Mouse (Mus musculus): Measurements from ENCODE around the gene Adprm. TPM values are rescaled to one million over a fixed set of nuclear protein-coding genes. Genes with fewer than 3 reads are reported as not detected.

Adprm gene
- polyA plus RNA-seq, 1 experiment from 2014 or later = 38.0 TPM

GRCm38 (mm10) chr11:67075036-67075435 is 22.6 kb upstream of the Adprm start:
- no peaks in the 10 kb centered on the region for H3K27me3 ChIP-seq
- no peak overlapping the region for H3K9ac ChIP-seq
- WGBS = 21% methylated on average over 3 of the region's 3 CpGs
- H3K36me3 ChIP-seq = no peaks in the 10 kb centered on the region
- ATAC-seq (ENCODE audit: low read depth) = no peak
- no peak overlapping the region for H3K4me2 ChIP-seq
- H3K27ac ChIP-seq (replicated peaks) = no peak overlapping the region
- no peaks in the 10 kb centered on the region for H3K9me3 ChIP-seq
- H3K4me3 ChIP-seq = no peak overlapping the region
- peaks cover 10% of the 10 kb centered on the region for H3K4me1 ChIP-seq (replicated peaks)

- Histone ChIP-seq H3K9me3 (no peaks in the 10 kb centered on the region), H3K4me3 (no peak overlapping the region), H3K9ac (no peak overlapping the region), H3K27ac (replicated peaks) (no peak overlapping the region), H3K36me3 (no peaks in the 10 kb centered on the region), H3K4me1 (replicated peaks) (peaks cover 6% of the 10 kb centered on the region; the same call in 1 of the 2 replicates), H3K27me3 (no peaks in the 10 kb centered on the region), H3K4me2 (no peak overlapping the region)
- WGBS = 74% methylated on average over 15 of the region's 15 CpGs
- no peak for ATAC-seq (ENCODE audit: low read depth)
These were observed 20.3 kb upstream of the Adprm start for GRCm38 (mm10) chr11:67072615-67073130.

GRCm38 (mm10) chr11:67067741-67068140 is 15.3 kb upstream of the Adprm start:
- H3K4me1 ChIP-seq (replicated peaks) = no peaks in the 10 kb centered on the region
- H3K36me3 ChIP-seq = peaks cover 46% of the 10 kb centered on the region
- H3K9me3 ChIP-seq = no peaks in the 10 kb centered on the region
- no peaks in the 10 kb centered on the region for H3K27me3 ChIP-seq
- H3K4me2 ChIP-seq = no peak overlapping the region
- WGBS = 91% methylated on average over 3 of the region's 3 CpGs
- H3K9ac ChIP-seq = no peak overlapping the region
- no peak overlapping the region for H3K27ac ChIP-seq (replicated peaks)
- no peak for ATAC-seq (ENCODE audit: low read depth)
- no peak overlapping the region for H3K4me3 ChIP-seq

- no peak overlapping the region for H3K9ac ChIP-seq
- H3K9me3 ChIP-seq = no peaks in the 10 kb centered on the region
- no peak for ATAC-seq (ENCODE audit: low read depth)
- H3K27ac ChIP-seq (replicated peaks) = no peak overlapping the region
- H3K4me1 ChIP-seq (replicated peaks) = no peaks in the 10 kb centered on the region
- H3K27me3 ChIP-seq = no peaks in the 10 kb centered on the region
- no peak overlapping the region for H3K4me2 ChIP-seq
- peaks cover 91% of the 10 kb centered on the region for H3K36me3 ChIP-seq
- whole genome bisulfite sequencing = 86% methylated on average over 3 of the region's 3 CpGs
- no peak overlapping the region for H3K4me3 ChIP-seq
These were observed 10.3 kb upstream of the Adprm start for GRCm38 (mm10) chr11:67062726-67063125.

GRCm38 (mm10) chr11:67061311-67061710 is 8.9 kb upstream of the Adprm start:
- no peaks in the 10 kb centered on the region for H3K4me1 ChIP-seq (replicated peaks)
- no peaks in the 10 kb centered on the region for H3K9me3 ChIP-seq
- no peak overlapping the region for H3K4me3 ChIP-seq
- H3K9ac ChIP-seq = no peak overlapping the region
- no peaks in the 10 kb centered on the region for H3K27me3 ChIP-seq
- no peak overlapping the region for H3K27ac ChIP-seq (replicated peaks)
- no peak for ATAC-seq (ENCODE audit: low read depth)
- WGBS = 92% methylated on average over 2 of the region's 2 CpGs
- H3K36me3 ChIP-seq = peaks cover 94% of the 10 kb centered on the region
- H3K4me2 ChIP-seq = no peak overlapping the region

GRCm38 (mm10) chr11:67054754-67055365 is 2.5 kb upstream of the Adprm start:
- Histone ChIP-seq H3K4me1 (replicated peaks) (peaks cover 28% of the 10 kb centered on the region), H3K9me3 (no peaks in the 10 kb centered on the region), H3K36me3 (peaks cover 53% of the 10 kb centered on the region), H3K27ac (replicated peaks) (no peak overlapping the region), H3K4me2 (no peak overlapping the region), H3K9ac (no peak overlapping the region), H3K27me3 (no peaks in the 10 kb centered on the region), H3K4me3 (no peak overlapping the region)
- 89% methylated on average over 8 of the region's 8 CpGs for WGBS
- no peak for ATAC-seq (ENCODE audit: low read depth)

- peaks cover 33% of the 10 kb centered on the region for H3K36me3 ChIP-seq
- peak overlapping the region; percentile 84 for H3K27ac ChIP-seq (replicated peaks)
- ATAC-seq (ENCODE audit: low read depth) = peak; percentile 69
- peaks cover 28% of the 10 kb centered on the region for H3K4me1 ChIP-seq (replicated peaks)
- peak overlapping the region; percentile 98 for H3K4me3 ChIP-seq
- 9% methylated on average over 16 of the region's 16 CpGs for WGBS
- peak overlapping the region; percentile 88 for H3K9ac ChIP-seq
- H3K4me2 ChIP-seq = peak overlapping the region; percentile 75
- H3K27me3 ChIP-seq = no peaks in the 10 kb centered on the region
- no peaks in the 10 kb centered on the region for H3K9me3 ChIP-seq
These were observed 596 bp downstream of the Adprm start for GRCm38 (mm10) chr11:67051676-67052320.

- H3K4me2 ChIP-seq = no peak overlapping the region
- H3K9ac ChIP-seq = no peak overlapping the region
- H3K4me3 ChIP-seq = no peak overlapping the region
- H3K27me3 ChIP-seq = no peaks in the 10 kb centered on the region
- peaks cover 27% of the 10 kb centered on the region for H3K36me3 ChIP-seq
- WGBS = 93% methylated on average over 3 of the region's 3 CpGs
- no peaks in the 10 kb centered on the region for H3K9me3 ChIP-seq
- no peak overlapping the region for H3K27ac ChIP-seq (replicated peaks)
- H3K4me1 ChIP-seq (replicated peaks) = peaks cover 24% of the 10 kb centered on the region
- no peak for ATAC-seq (ENCODE audit: low read depth)
These were observed 3.1 kb downstream of the Adprm start for GRCm38 (mm10) chr11:67049256-67049655.

GRCm38 (mm10) chr11:67048496-67048895 is 3.9 kb downstream of the Adprm start:
- Histone ChIP-seq H3K4me1 (replicated peaks) (peaks cover 16% of the 10 kb centered on the region), H3K4me3 (no peak overlapping the region), H3K27ac (replicated peaks) (no peak overlapping the region), H3K36me3 (peaks cover 27% of the 10 kb centered on the region), H3K9ac (no peak overlapping the region), H3K9me3 (no peaks in the 10 kb centered on the region), H3K4me2 (no peak overlapping the region), H3K27me3 (no peaks in the 10 kb centered on the region)
- ATAC-seq (ENCODE audit: low read depth) = no peak
- 92% methylated on average over 8 of the region's 8 CpGs for WGBS

- H3K9me3 ChIP-seq = no peaks in the 10 kb centered on the region
- no peaks in the 10 kb centered on the region for H3K27me3 ChIP-seq
- 87% methylated on average over 5 of the region's 5 CpGs for WGBS
These were observed 5.2 kb downstream of the Adprm start for GRCm38 (mm10) chr11:67047199-67047598.

GRCm38 (mm10) chr11:67044959-67045358 is 7.4 kb downstream of the Adprm start:
- ATAC-seq (ENCODE audit: low read depth) = no peak
- Histone ChIP-seq H3K4me2 (no peak overlapping the region), H3K27me3 (no peaks in the 10 kb centered on the region), H3K9ac (no peak overlapping the region), H3K4me1 (replicated peaks) (no peaks in the 10 kb centered on the region), H3K9me3 (no peaks in the 10 kb centered on the region), H3K4me3 (no peak overlapping the region), H3K27ac (replicated peaks) (no peak overlapping the region), H3K36me3 (peaks cover 42% of the 10 kb centered on the region)
- WGBS = 90% methylated on average over 6 of the region's 6 CpGs

More at GRCm38 (mm10) chr11:67047199-67047598, 5.2 kb downstream of the Adprm start:
- ATAC-seq (ENCODE audit: low read depth) = no peak
- Histone ChIP-seq H3K4me1 (replicated peaks) (peaks cover 9% of the 10 kb centered on the region), H3K4me3 (no peak overlapping the region), H3K27ac (replicated peaks) (no peak overlapping the region), H3K9ac (no peak overlapping the region), H3K36me3 (peaks cover 27% of the 10 kb centered on the region), H3K4me2 (no peak overlapping the region)

GRCm38 (mm10) chr11:67043007-67043406 is 9.4 kb downstream of the Adprm start:
- Histone ChIP-seq H3K4me2 (no peak overlapping the region), H3K4me1 (replicated peaks) (no peaks in the 10 kb centered on the region), H3K27ac (replicated peaks) (no peak overlapping the region), H3K27me3 (no peaks in the 10 kb centered on the region), H3K4me3 (no peak overlapping the region), H3K9ac (no peak overlapping the region), H3K36me3 (peaks cover 50% of the 10 kb centered on the region), H3K9me3 (no peaks in the 10 kb centered on the region)
- 18% methylated on average over 8 of the region's 8 CpGs for WGBS
- ATAC-seq (ENCODE audit: low read depth) = no peak
